Mouse (Mus musculus): Measurements from ENCODE around the gene Hist3h2a.

GRCm38 (mm10) chr11:58999158-58999557 is 44.7 kb downstream of the Hist3h2a start:
- TF ChIP-seq POLR2A (IDR thresholded peaks at IDR 0.05; ENCODE audit: low read depth, low read length) (no peak), CTCF (IDR thresholded peaks at IDR 0.05; ENCODE audit: extremely low read depth, insufficient read depth, insufficient read length, insufficient replicate concordance) (no peak)
